Mouse (Mus musculus): ENCODE data around the gene Pi4k2b. TPM values are rescaled to one million over a fixed set of nuclear protein-coding genes. Genes with fewer than 3 reads are reported as not detected.

Gene Pi4k2b
- 6.6 TPM for polyA plus RNA-seq (2014; fragmentation: Illumina TruSeq; extraction: RNeasy Lipid Tissue Mini Kit (QIAGEN cat#74804); ENCODE audit: low read depth, low replicate concordance)

GRCm38 (mm10) chr5:52741391-52742111 is at the start of gene Pi4k2b:
TSS of gene Pi4k2b (plus strand) at chr5:52741574.

GRCm38 (mm10) chr5:52775237-52775636 is 33.9 kb downstream of the Pi4k2b start, which contains the start of gene Zcchc4:
TSS of gene Zcchc4 (plus strand) at chr5:52775409.

Other genes starting within 250 kb of the Pi4k2b start
- 5.6 TPM for gene Lgi2, start 175.1 kb upstream of the Pi4k2b start, polyA plus RNA-seq (2014; fragmentation: Illumina TruSeq; extraction: RNeasy Lipid Tissue Mini Kit (QIAGEN cat#74804); ENCODE audit: low read depth, low replicate concordance)
- 12.2 TPM for gene Sepsecs, start 71.9 kb upstream of the Pi4k2b start, polyA plus RNA-seq (2014; fragmentation: Illumina TruSeq; extraction: RNeasy Lipid Tissue Mini Kit (QIAGEN cat#74804); ENCODE audit: low read depth, low replicate concordance)
- 8.4 TPM for gene Zcchc4, start 33.8 kb downstream of the Pi4k2b start, polyA plus RNA-seq (2014; fragmentation: Illumina TruSeq; extraction: RNeasy Lipid Tissue Mini Kit (QIAGEN cat#74804); ENCODE audit: low read depth, low replicate concordance)
- 48.8 TPM for gene Anapc4, start 92.4 kb downstream of the Pi4k2b start, polyA plus RNA-seq (2014; fragmentation: Illumina TruSeq; extraction: RNeasy Lipid Tissue Mini Kit (QIAGEN cat#74804); ENCODE audit: low read depth, low replicate concordance)

Data from adipose tissue, adult 10 weeks (tissue).